Mouse (Mus musculus): ENCODE results near the gene 1700061G19Rik.

DNA sequence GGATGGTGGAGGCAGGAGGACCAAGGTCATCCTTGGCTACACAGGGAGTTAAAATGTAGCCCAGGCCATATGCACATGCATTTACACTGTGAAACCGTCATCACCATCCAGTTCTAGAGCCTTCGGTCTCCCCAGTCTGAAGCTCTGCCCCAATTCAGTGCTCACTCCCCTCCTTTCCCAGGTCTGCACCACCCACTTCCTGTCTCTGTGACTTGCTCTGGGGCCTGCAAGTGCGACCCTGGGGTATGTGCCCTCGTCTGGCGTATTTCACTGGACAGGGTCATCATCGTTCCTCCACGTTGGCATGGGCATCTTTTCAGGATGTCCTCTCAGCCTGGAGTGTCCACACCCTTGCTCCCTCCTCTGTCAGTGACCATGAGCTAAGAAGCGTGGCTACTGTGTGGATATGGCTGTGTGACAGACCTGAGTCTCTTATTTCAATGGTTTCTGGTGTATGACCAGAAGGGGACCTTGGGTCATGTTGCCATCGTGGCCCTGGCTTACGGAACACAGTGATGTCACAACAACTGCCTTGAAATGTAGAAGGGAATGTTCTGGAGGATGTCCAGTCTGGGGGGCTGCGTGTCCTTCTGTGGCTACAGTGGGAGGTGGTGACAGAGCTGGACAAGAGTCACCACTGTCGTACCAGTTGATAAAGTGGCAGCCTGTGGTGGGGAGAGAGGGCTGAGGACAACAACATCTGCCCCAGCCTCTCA is at the start of gene 1700061G19Rik:
- TF ChIP-seq CTCF (IDR thresholded peaks at IDR 0.05; ENCODE audit: extremely low read depth, insufficient read length, insufficient replicate concordance, low read depth, low read length) (no peak), POLR2A (IDR thresholded peaks at IDR 0.05; ENCODE audit: low read depth, low read length) (no peak)
